11 mouse cellular contexts compared by ENCODE assay signal in the genomic region with DNA sequence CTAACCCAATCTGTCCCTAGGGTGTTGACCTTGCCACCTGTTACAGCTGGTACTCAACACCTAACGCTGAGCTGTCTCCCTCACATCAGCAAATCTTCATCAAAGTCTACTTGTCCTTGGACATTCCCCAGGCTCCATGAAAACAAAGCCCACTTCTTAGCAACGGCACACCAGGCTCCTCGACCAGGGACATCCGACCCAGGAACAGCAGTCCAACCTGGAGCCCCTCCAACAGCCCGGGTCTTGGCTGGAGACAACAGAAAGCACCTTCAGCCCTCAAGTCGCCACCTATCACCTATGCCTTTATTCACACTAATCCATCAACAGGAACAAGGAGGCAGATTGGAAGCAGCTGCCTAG.
DNase-seq lines count a peak whose midpoint lies in the region; ATAC-seq and TF ChIP-seq lines count a peak whose summit lies in the region.
"Had no signal": no experiment of that assay in that cellular context is flagged by ENCODE, and none has a peak within 500 bp of the region (broad histone marks: within the 10 kb centered on the region; RNA-seq: fewer than 3 reads in every experiment).

No protein-coding gene starts in this region.

- WGBS in hindbrain, embryonic 10.5 days: 85% methylated on average over 6 of the region's 6 CpGs
- whole genome bisulfite sequencing in hindbrain, postnatal 0 days: 54% methylated on average over 6 of the region's 6 CpGs
- WGBS in heart, embryonic 16.5 days: 21% methylated on average over 6 of the region's 6 CpGs

- no peak overlapping the region for H3K4me3 ChIP-seq in hindbrain, embryonic 10.5 days
- H3K4me3 ChIP-seq in hindbrain, postnatal 0 days (ENCODE audit: low read length): no peak overlapping the region
- no peak overlapping the region for H3K4me3 ChIP-seq in brown adipose tissue, adult 24 weeks (ENCODE audit: insufficient read depth, low read depth, low read length)
- H3K4me3 ChIP-seq in heart, embryonic 16.5 days (ENCODE audit: low read length): no peak overlapping the region
- H3K4me3 ChIP-seq: erythroblast, embryonic 14.5 days; limb, embryonic 12.5 days had no signal

- peaks cover 29% of the 10 kb centered on the region for H3K4me1 ChIP-seq in hindbrain, embryonic 10.5 days (replicated peaks)
- peaks cover 19% of the 10 kb centered on the region for H3K4me1 ChIP-seq in hindbrain, postnatal 0 days (ENCODE audit: insufficient read depth, low read length)
- H3K4me1 ChIP-seq in brown adipose tissue, adult 24 weeks (ENCODE audit: control insufficient read depth, insufficient read depth, insufficient read length, low read length): peaks cover 23% of the 10 kb centered on the region
- H3K4me1 ChIP-seq in heart, embryonic 16.5 days (ENCODE audit: control insufficient read depth, insufficient read depth, low read length): peaks cover 32% of the 10 kb centered on the region

- no peak for ATAC-seq in hindbrain, postnatal 0 days
- ATAC-seq in heart, embryonic 16.5 days (replicated peaks; ENCODE audit: extremely low read depth, insufficient read depth, low FRiP score): 0 out of 2 replicates have a peak, but pooled peaks have one; percentile 6
- ATAC-seq in erythroblast, adult 5-6 weeks (replicated peaks; ENCODE audit: low FRiP score, poor library complexity, severe bottlenecking): no peak
- ATAC-seq in inflammation-experienced regulatory T-cells, adult 6 months: no peak

- H3K36me3 ChIP-seq in hindbrain, embryonic 10.5 days: peaks cover 59% of the 10 kb centered on the region
- H3K36me3 ChIP-seq in hindbrain, postnatal 0 days (ENCODE audit: insufficient read depth, low read length): no peaks in the 10 kb centered on the region
- peaks cover 4% of the 10 kb centered on the region; the same call in 1 of the 2 replicates for H3K36me3 ChIP-seq in heart, embryonic 16.5 days (ENCODE audit: control insufficient read depth, insufficient read depth)

- no peak for TF ChIP-seq CTCF in hindbrain, postnatal 0 days (IDR thresholded peaks at IDR 0.05; ENCODE audit: low read depth)

- no peak overlapping the region for H3K9ac ChIP-seq in hindbrain, postnatal 0 days (replicated peaks; ENCODE audit: low read length)
- no peak overlapping the region for H3K9ac ChIP-seq in heart, embryonic 16.5 days (ENCODE audit: low read length)
- H3K9ac ChIP-seq: limb, embryonic 12.5 days; lung, embryonic 14.5 days had no signal

- H3K9me3 ChIP-seq in hindbrain, embryonic 10.5 days: no peaks in the 10 kb centered on the region
- H3K9me3 ChIP-seq in hindbrain, postnatal 0 days (ENCODE audit: low read length): no peaks in the 10 kb centered on the region
- no peaks in the 10 kb centered on the region for H3K9me3 ChIP-seq in heart, embryonic 16.5 days (replicated peaks; ENCODE audit: control insufficient read depth, low read length)
- H3K9me3 ChIP-seq: limb, embryonic 12.5 days had no signal

- no peaks in the 10 kb centered on the region for H3K27me3 ChIP-seq in hindbrain, embryonic 10.5 days (ENCODE audit: insufficient read depth, poor library complexity, severe bottlenecking)
- no peaks in the 10 kb centered on the region for H3K27me3 ChIP-seq in hindbrain, postnatal 0 days (ENCODE audit: insufficient read depth, low read length)
- no peaks in the 10 kb centered on the region for H3K27me3 ChIP-seq in heart, embryonic 16.5 days (ENCODE audit: control insufficient read depth, insufficient read depth, low read length)
- H3K27me3 ChIP-seq: limb, embryonic 12.5 days had no signal

- H3K4me2 ChIP-seq in hindbrain, postnatal 0 days (ENCODE audit: low read depth, low read length): no peak overlapping the region
- peak overlapping the region; percentile 8; the same call in 1 of the 2 replicates for H3K4me2 ChIP-seq in heart, embryonic 16.5 days (ENCODE audit: low read depth, low read length)
- H3K4me2 ChIP-seq: limb, embryonic 12.5 days; lung, embryonic 14.5 days had no signal

- H3K27ac ChIP-seq in hindbrain, embryonic 10.5 days: 0 out of 2 replicates have a peak overlapping the region, but pooled peaks have one; percentile 18
- no peak overlapping the region for H3K27ac ChIP-seq in hindbrain, postnatal 0 days
- H3K27ac ChIP-seq in brown adipose tissue, adult 24 weeks (replicated peaks; ENCODE audit: low read depth, low read length): peak overlapping the region; percentile 9; the same call in 1 of the 2 replicates
- H3K27ac ChIP-seq in heart, embryonic 16.5 days (ENCODE audit: low read length): peak overlapping the region; percentile 74
- H3K27ac ChIP-seq: limb, embryonic 12.5 days had no signal

- peak; percentile 29 to 48 for DNase-seq in cerebellum, adult 18-20 months
- no peak for DNase-seq in cerebellum, adult 8-10 months
- DNase-seq in hindbrain, embryonic 10.5 days (ENCODE audit: low spot score): no peak
- DNase-seq in hindbrain, postnatal 0 days (ENCODE audit: low spot score): no peak
- DNase-seq: lung, embryonic 14.5 days had no signal

Comparison
In these comparisons a context has a peak if more than half of its experiments do, and no peak if none do; other contexts are left out.
1. DNase-seq: peak in cerebellum, adult 18-20 months (2 of 2); none in cerebellum, adult 8-10 months (single experiment), hindbrain, embryonic 10.5 days (single experiment) and hindbrain, postnatal 0 days (single experiment).